Mouse (Mus musculus) ES-CJ7 (cell line): Measurements from ENCODE around the gene Resf1.
"Not testable (repeated sequence)": the region's sequence is repeated elsewhere in the genome, so short reads cannot be mapped to it uniquely, and the experiment has no call there.

Experiments
- DNase-seq: peaks from one replicate; pipeline ENCODE4 v3.0.0; 2011; ENCODE audit warnings: low read depth, low spot score

Resf1 gene

DNA sequence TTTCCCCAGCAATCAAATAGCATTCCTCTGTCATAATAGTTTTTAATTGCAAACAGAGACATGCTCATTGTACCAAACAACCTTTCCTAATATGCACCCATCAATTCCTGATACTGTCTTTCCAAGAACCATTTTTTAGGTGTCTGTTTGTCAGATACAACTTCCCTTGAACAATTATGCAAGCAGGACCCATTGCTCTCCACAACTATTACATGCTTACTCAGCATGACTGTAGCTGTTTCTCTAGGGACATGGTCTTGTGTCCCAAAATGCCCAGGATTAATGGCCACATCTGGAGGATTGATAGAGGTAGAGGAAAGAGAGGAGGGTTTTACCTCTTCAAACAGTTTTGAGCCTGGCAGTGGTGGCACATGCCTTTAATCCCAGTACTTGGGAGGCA, 35.2 kb downstream of the Resf1 start:
- DNase-seq, result no peak

DNA sequence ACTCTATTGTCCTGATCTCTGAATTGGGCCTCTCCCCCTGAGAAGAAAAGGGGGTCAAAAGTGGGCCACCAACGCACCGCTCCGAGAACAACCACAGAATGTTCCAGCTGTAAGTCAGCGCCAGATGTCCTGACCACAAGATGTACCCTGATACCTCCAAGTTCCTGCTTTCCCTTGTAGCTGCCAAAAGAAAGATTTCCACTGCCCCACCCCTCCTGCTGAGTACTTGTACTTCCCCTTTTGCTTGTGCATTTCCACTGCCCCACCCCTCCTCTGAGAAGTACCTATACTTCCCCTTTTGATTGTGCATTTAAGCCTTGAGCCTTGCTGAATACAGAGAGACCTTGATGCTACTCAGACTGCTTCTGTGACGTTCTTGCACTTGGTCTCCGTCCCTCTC, 39.0 kb downstream of the Resf1 start:
- not testable (repeated sequence) for DNase-seq

DNA sequence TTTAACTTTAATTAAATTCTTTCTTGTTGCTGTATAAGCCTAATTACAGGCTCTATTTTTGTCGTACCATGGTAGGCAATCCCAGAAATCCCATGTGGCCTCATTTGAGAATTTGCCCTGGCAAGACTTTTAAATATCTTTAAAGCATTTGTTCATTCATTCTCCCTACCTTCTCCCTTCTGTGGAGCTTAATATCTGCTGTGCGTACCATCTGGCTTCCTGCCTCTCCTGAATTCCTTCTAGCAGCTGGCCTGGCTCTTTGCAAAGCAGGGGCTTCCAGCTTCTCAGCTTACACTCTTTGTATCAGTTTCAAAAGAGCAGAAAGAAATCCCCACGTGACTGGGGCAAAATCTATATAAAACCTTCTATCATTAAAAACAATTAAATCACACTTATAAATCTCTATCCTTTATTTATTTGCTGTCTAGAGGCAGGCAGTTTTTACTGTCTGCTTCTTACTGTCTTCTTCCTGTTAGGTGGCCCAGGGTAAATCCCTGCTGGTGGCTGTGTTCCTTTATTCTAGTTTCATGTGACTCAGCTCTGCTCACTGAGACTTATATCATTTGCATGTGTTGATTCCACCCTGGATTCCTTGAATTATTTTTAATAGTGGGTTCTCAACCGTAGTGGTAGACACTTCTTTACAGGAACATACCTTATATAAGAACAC, 45.7 kb downstream of the Resf1 start:
- no peak for DNase-seq

DNA sequence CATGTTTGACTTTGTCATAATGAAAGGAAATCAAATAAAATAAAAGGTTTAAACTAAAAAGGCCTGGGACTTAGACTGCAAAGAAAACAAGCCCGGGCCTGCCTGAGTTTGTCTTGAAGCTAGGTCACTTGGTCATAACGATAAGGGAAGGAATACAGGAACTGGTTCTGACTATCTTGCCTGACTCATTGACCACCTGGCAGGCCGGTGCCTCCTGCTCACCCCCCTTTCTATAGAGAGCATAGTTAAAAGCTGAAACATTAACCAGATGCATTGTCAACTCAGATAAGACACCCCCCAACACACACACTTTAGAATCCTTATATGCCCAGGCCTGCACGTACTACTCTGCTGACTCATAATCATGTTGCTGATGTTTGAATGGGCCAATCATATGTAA, 46.6 kb downstream of the Resf1 start:
- DNase-seq, result not testable (repeated sequence)

DNA sequence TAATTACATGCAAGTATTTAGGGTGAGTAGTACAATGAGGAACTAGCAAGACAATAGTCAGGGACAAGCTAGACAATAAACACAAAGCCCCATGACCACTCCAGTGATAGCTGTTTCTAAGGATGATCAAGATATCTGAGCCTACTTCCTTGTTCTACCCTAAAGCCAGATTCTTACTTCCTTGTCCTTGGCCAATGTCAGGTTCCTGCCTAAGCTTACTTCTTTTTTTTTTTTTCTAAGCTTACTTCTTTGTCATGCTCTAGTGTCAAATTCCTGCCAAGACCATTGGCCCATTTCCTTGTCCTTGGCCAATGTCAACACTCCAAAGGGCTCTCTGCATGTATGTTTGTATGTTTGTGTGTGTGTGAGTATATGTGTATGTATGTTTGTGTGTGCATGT, 47.9 kb downstream of the Resf1 start:
- peak; percentile 76 for DNase-seq

DNA sequence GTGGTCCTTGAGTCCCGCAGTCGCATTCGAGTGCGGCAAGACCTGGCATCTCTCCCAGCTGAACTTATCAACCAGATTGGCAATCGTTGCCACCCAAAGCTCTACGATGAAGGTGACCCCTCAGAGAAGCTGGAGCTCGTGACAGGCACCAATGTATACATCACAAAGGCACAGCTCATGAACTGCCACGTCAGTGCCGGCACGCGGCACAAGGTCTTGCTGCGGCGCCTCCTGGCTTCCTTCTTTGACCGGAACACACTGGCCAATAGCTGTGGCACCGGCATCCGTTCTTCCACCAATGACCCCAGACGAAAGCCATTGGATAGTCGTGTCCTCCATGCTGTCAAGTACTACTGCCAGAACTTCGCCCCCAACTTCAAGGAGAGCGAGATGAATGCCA, 53.3 kb downstream of the Resf1 start:
- not testable (repeated sequence) for DNase-seq

DNA sequence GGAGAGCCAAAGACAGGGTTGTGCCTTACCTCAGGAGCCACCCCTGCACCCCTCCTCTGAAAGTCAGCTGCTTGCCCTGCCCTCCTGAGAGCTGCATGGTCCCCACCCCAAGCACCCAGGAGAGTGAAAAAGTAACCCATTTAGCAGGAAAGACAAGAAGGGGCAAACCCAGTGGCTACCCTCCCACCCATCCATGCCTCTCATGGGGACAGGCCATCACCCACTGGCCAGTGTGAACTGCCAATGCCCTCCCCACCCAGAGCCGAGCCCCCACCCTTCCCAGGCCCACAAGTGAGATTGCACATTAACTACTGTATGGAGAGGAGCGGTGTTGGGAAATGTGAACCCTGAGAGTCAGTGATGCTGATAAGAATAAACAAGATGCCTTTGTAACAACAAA, 56.8 kb downstream of the Resf1 start:
- DNase-seq, result not testable (repeated sequence)

DNA sequence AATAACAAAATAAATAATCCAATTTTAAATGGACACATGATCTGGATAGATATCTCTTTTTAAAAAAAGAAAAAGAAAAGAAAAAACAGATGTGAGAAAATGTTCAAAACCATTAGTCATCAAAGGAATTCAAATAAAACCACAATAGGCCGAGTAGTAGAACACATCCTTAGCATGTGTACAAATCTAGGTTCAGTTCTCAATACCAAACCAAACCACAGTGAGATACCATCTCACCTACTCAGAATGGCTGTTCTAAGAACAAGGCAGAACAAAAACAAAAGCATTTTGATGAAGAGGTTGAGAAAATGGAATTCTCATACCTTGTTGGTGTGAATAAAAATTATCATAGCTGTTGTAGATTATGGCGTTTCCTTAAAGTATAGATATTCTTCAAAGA, 57.2 kb downstream of the Resf1 start:
- DNase-seq, result no peak

DNA sequence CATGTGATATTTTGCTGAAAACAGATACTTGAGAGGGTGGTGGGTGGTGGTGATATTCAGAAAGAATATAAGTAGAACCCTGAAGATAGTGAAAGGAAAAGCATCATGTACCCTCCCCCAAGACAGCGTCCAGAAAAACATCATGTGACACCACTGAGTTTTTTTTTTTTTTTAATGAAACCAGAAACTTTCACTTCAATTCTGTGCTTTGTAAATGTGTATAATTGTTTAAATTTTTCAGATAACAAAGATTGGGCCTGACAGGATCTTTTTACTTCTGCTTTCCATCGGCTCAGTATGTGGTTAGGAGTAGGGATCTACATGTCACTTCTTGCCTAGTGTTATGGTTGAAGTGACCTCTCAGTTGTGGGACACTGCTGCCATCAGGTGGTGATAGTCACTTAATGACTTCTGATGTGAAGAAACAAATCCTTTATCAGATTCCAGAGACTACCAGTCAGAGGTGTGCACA, 65.8 kb downstream of the Resf1 start:
- DNase-seq, result peak; percentile 96

DNA sequence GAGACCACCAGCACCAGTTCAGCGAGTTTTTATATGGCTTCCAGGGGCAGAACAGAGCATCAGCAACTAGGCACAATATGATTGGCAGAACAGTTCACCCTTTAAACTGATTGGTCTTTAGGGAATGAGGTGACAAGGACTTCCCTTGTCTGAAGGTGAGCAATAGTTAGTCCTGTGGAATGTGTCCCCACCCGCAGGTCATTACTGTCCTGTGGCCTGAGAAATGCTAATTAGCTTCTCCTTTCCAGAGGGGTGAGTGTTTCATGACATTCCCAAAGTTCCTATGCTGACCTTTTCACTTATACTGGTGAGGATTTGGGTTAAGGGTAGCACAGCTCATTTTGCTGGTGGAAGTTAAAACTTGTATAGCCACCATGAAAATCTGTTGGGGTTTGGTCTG, 74.3 kb downstream of the Resf1 start:
- peak; percentile 44 for DNase-seq
